30 mouse cellular contexts compared by ENCODE assay signal in the genomic region with DNA sequence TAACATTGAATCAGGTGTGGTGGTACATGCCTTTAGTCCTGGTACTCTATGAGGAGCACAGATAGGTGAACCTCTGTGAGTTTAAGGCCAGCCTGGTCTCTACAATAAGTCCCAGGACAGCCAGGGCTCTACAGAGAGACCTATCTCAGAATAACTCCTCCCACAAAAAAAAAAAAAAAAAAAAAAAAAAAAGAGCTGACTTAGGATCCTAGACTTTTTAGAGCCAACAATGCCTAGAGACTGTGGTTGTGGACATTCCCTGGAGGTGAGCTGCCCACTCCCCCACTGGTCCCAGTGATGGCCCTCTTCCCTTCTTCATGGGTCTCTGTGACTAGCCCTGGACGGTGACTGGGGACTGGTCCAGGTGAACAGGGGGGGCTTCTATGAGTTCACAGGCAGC. TPM values are rescaled to one million over a fixed set of nuclear protein-coding genes. Genes with fewer than 3 reads are reported as not detected.
DNase-seq lines count a peak whose midpoint lies in the region; ATAC-seq and TF ChIP-seq lines count a peak whose summit lies in the region.
"Had no signal": no experiment of that assay in that cellular context is flagged by ENCODE, and none has a peak within 500 bp of the region (broad histone marks: within the 10 kb centered on the region; RNA-seq: fewer than 3 reads in every experiment).

No protein-coding gene starts in this region.

- H3K4me2 ChIP-seq in midbrain, embryonic 11.5 days, result no peak overlapping the region
- H3K4me2 ChIP-seq in midbrain, postnatal 0 days (ENCODE audit: low read depth, low read length, poor library complexity, severe bottlenecking), result no peak overlapping the region
- no peak overlapping the region for H3K4me2 ChIP-seq in liver, embryonic 14.5 days (ENCODE audit: low read depth)
- H3K4me2 ChIP-seq in liver, postnatal 0 days (ENCODE audit: low read depth, low read length), result no peak overlapping the region
- no peak overlapping the region for H3K4me2 ChIP-seq in forebrain, embryonic 16.5 days (ENCODE audit: low read length)
- H3K4me2 ChIP-seq: embryonic facial prominence, embryonic 13.5 days; forebrain, embryonic 12.5 days; forebrain, embryonic 15.5 days; heart, embryonic 12.5 days; heart, embryonic 15.5 days; hindbrain, embryonic 14.5 days had no signal

- peaks cover 25% of the 10 kb centered on the region for H3K36me3 ChIP-seq in midbrain, embryonic 11.5 days (ENCODE audit: control insufficient read depth, insufficient read depth, low read length)
- H3K36me3 ChIP-seq in midbrain, postnatal 0 days (ENCODE audit: insufficient read depth, low read length), result peaks cover 66% of the 10 kb centered on the region
- peaks cover 20 to 22% of the 10 kb centered on the region in 2 experiments for H3K36me3 ChIP-seq in MEL (ENCODE audit: control insufficient read depth in 1 of 2, insufficient read depth in 2 of 2, low read length in 2 of 2)
- peaks cover 67% of the 10 kb centered on the region for H3K36me3 ChIP-seq in liver, embryonic 14.5 days (replicated peaks; ENCODE audit: control insufficient read depth, insufficient read depth, low read depth)
- peaks cover 60% of the 10 kb centered on the region for H3K36me3 ChIP-seq in liver, postnatal 0 days (replicated peaks; ENCODE audit: insufficient read depth, low read length)
- H3K36me3 ChIP-seq in forebrain, embryonic 16.5 days (ENCODE audit: control insufficient read depth, insufficient read depth), result peaks cover 25% of the 10 kb centered on the region

- WGBS in midbrain, embryonic 11.5 days, result 94% methylated on average over 1 of the region's 1 CpGs
- WGBS in midbrain, postnatal 0 days, result 100% methylated on average over 1 of the region's 1 CpGs
- WGBS in liver, embryonic 14.5 days (ENCODE audit: insufficient replicate concordance), result 81% methylated on average over 1 of the region's 1 CpGs
- WGBS in liver, postnatal 0 days (ENCODE audit: insufficient replicate concordance), result 86% methylated on average over 1 of the region's 1 CpGs
- WGBS in forebrain, embryonic 16.5 days, result 100% methylated on average over 1 of the region's 1 CpGs

- no peak overlapping the region for H3K9ac ChIP-seq in midbrain, embryonic 11.5 days (ENCODE audit: low read length)
- no peak overlapping the region for H3K9ac ChIP-seq in midbrain, postnatal 0 days (replicated peaks; ENCODE audit: low read length, poor library complexity, severe bottlenecking)
- H3K9ac ChIP-seq in MEL (ENCODE audit: control insufficient read depth, low read depth, low read length, poor library complexity, severe bottlenecking), result no peak overlapping the region
- H3K9ac ChIP-seq in liver, embryonic 14.5 days (replicated peaks), result peak overlapping the region; percentile 29; the same call in 1 of the 2 replicates
- no peak overlapping the region for H3K9ac ChIP-seq in liver, postnatal 0 days (replicated peaks)
- H3K9ac ChIP-seq in forebrain, embryonic 16.5 days (replicated peaks; ENCODE audit: low read depth, low read length), result no peak overlapping the region
- H3K9ac ChIP-seq: forebrain, embryonic 12.5 days; forebrain, embryonic 15.5 days; heart, embryonic 12.5 days; heart, embryonic 15.5 days; hindbrain, embryonic 14.5 days had no signal

- no peak for ATAC-seq in midbrain, embryonic 11.5 days (ENCODE audit: low FRiP score)
- no peak for ATAC-seq in midbrain, postnatal 0 days (ENCODE audit: low FRiP score)
- no peak for ATAC-seq in liver, embryonic 14.5 days (ENCODE audit: insufficient read depth)
- no peak for ATAC-seq in liver, postnatal 0 days
- no peak for ATAC-seq in forebrain, embryonic 16.5 days
- ATAC-seq: CD4-positive, CD25-positive, alpha-beta regulatory T cell, adult 4 months; forebrain, embryonic 15.5 days; hindbrain, postnatal 0 days had no signal

- H3K27ac ChIP-seq in midbrain, embryonic 11.5 days (ENCODE audit: low read depth, low read length), result no peak overlapping the region
- no peak overlapping the region for H3K27ac ChIP-seq in midbrain, postnatal 0 days (ENCODE audit: low read depth, low read length)
- no peak overlapping the region for H3K27ac ChIP-seq in MEL (ENCODE audit: control insufficient read depth, low read depth, low read length)
- H3K27ac ChIP-seq in liver, embryonic 14.5 days, result peak overlapping the region; percentile 99
- peak overlapping the region; percentile 18; the same call in 1 of the 2 replicates for H3K27ac ChIP-seq in liver, postnatal 0 days (ENCODE audit: low read depth)
- H3K27ac ChIP-seq in forebrain, embryonic 16.5 days (ENCODE audit: low read length), result no peak overlapping the region
- H3K27ac ChIP-seq: embryonic facial prominence, embryonic 10.5 days; embryonic facial prominence, embryonic 13.5 days; forebrain, embryonic 12.5 days; forebrain, embryonic 15.5 days; heart, embryonic 15.5 days; hindbrain, embryonic 14.5 days; hindbrain, postnatal 0 days had no signal

- no peak for TF ChIP-seq CTCF in midbrain, postnatal 0 days (IDR thresholded peaks at IDR 0.05)
- no peak for TF ChIP-seq CTCF in MEL (IDR thresholded peaks at IDR 0.05 in 2 of 3, conservative IDR thresholded peaks at IDR 0.05 in 1 of 3; ENCODE audit: control insufficient read depth in 1 of 3, insufficient read depth in 1 of 3, low read depth in 2 of 3, low read length in 3 of 3, poor library complexity in 1 of 3, severe bottlenecking in 1 of 3)
- no peak for TF ChIP-seq CTCF in liver, embryonic 14.5 days (IDR thresholded peaks at IDR 0.05; ENCODE audit: low read depth)
- no peak for TF ChIP-seq CTCF in liver, postnatal 0 days (IDR thresholded peaks at IDR 0.05; ENCODE audit: low read depth)

- no peak for TF ChIP-seq POLR2A in MEL (IDR thresholded peaks at IDR 0.05; ENCODE audit: control insufficient read depth in 1 of 2, insufficient read depth in 1 of 2, low read depth in 1 of 2, low read length in 2 of 2, poor library complexity in 1 of 2)

- no peak overlapping the region for H3K4me3 ChIP-seq in midbrain, embryonic 11.5 days (ENCODE audit: low read depth, low read length)
- H3K4me3 ChIP-seq in midbrain, postnatal 0 days (ENCODE audit: low read depth, low read length), result no peak overlapping the region
- no peak overlapping the region for H3K4me3 ChIP-seq in MEL (ENCODE audit: control insufficient read depth in 1 of 2, insufficient read depth in 1 of 2, low read depth in 2 of 2, low read length in 2 of 2)
- no peak overlapping the region for H3K4me3 ChIP-seq in liver, embryonic 14.5 days (ENCODE audit: insufficient read depth in 1 of 2, low read depth in 2 of 2, low read length in 2 of 2)
- no peak overlapping the region for H3K4me3 ChIP-seq in liver, postnatal 0 days (ENCODE audit: low read depth, low read length)
- no peak overlapping the region for H3K4me3 ChIP-seq in forebrain, embryonic 16.5 days (replicated peaks; ENCODE audit: low read length)
- H3K4me3 ChIP-seq: embryonic facial prominence, embryonic 10.5 days; embryonic facial prominence, embryonic 13.5 days; erythroblast, embryonic 14.5 days; forebrain, embryonic 12.5 days; forebrain, embryonic 15.5 days; heart, embryonic 12.5 days; heart, embryonic 15.5 days had no signal

- no peak for TF ChIP-seq EP300 in MEL (IDR thresholded peaks at IDR 0.05; ENCODE audit: low read depth in 1 of 2, low read length in 2 of 2)
- no peak for TF ChIP-seq EP300 in liver, embryonic 14.5 days (IDR thresholded peaks at IDR 0.05; ENCODE audit: low read depth)
- no peak for TF ChIP-seq EP300 in liver, postnatal 0 days (IDR thresholded peaks at IDR 0.05; ENCODE audit: low read depth)

- DNase-seq in midbrain, embryonic 11.5 days (ENCODE audit: low spot score, missing footprints), result peak; percentile 8
- no peak for DNase-seq in midbrain, postnatal 0 days (ENCODE audit: low spot score)
- no peak for DNase-seq in MEL (ENCODE audit: low read depth, low spot score)
- DNase-seq in liver, embryonic 14.5 days (ENCODE audit: low read depth in 3 of 3, low spot score in 3 of 3), result no peak
- no peak for DNase-seq in liver, postnatal 0 days
- no peak for DNase-seq in urinary bladder, postnatal 36 days (ENCODE audit: low spot score in 2 of 2)
- no peak for DNase-seq in gastrocnemius, postnatal 14 days
- DNase-seq: adrenal gland, adult 2 months; adrenal gland, postnatal 14 days; cerebellum, adult 11-12 months; cerebellum, adult 8-10 months; cerebellum, postnatal 10 days; cerebellum, postnatal 36 days; embryo, embryonic 11 days; gastrocnemius, postnatal 10 days; heart, adult 11 months; heart, postnatal 14 days; heart, postnatal 4 days had no signal

- H3K4me1 ChIP-seq in midbrain, embryonic 11.5 days (ENCODE audit: control insufficient read depth, insufficient read depth, low read length), result no peaks in the 10 kb centered on the region
- no peaks in the 10 kb centered on the region for H3K4me1 ChIP-seq in midbrain, postnatal 0 days (ENCODE audit: insufficient read depth, low read length)
- H3K4me1 ChIP-seq in MEL (ENCODE audit: control insufficient read depth in 1 of 2, insufficient read depth in 2 of 2, low read length in 2 of 2), result peaks cover 12 to 21% of the 10 kb centered on the region in 2 experiments
- H3K4me1 ChIP-seq in liver, embryonic 14.5 days (replicated peaks; ENCODE audit: control insufficient read depth in 2 of 2, insufficient read depth in 2 of 2, low read length in 1 of 2), result peaks cover 45 to 48% of the 10 kb centered on the region in 2 experiments
- peaks cover 38% of the 10 kb centered on the region for H3K4me1 ChIP-seq in liver, postnatal 0 days (ENCODE audit: insufficient read depth)
- H3K4me1 ChIP-seq in forebrain, embryonic 16.5 days (replicated peaks; ENCODE audit: control insufficient read depth, insufficient read depth, low read length), result no peaks in the 10 kb centered on the region
- H3K4me1 ChIP-seq: embryonic facial prominence, embryonic 10.5 days; embryonic facial prominence, embryonic 13.5 days; forebrain, embryonic 12.5 days; forebrain, embryonic 15.5 days; heart, embryonic 15.5 days had no signal

- H3K27me3 ChIP-seq in midbrain, embryonic 11.5 days (ENCODE audit: control insufficient read depth, insufficient read depth, low read length), result no peaks in the 10 kb centered on the region
- H3K27me3 ChIP-seq in midbrain, postnatal 0 days (ENCODE audit: insufficient read depth, low read length), result no peaks in the 10 kb centered on the region
- H3K27me3 ChIP-seq in MEL (ENCODE audit: control insufficient read depth in 1 of 2, insufficient read depth in 2 of 2, low read length in 2 of 2), result no peaks in the 10 kb centered on the region
- no peaks in the 10 kb centered on the region for H3K27me3 ChIP-seq in liver, embryonic 14.5 days (ENCODE audit: control insufficient read depth, insufficient read depth, low read length)
- no peaks in the 10 kb centered on the region for H3K27me3 ChIP-seq in liver, postnatal 0 days (ENCODE audit: insufficient read depth, low read length)
- no peaks in the 10 kb centered on the region for H3K27me3 ChIP-seq in forebrain, embryonic 16.5 days (replicated peaks; ENCODE audit: control insufficient read depth, insufficient read depth, low read length)
- H3K27me3 ChIP-seq: embryonic facial prominence, embryonic 13.5 days; forebrain, embryonic 12.5 days; forebrain, embryonic 15.5 days; heart, embryonic 12.5 days; heart, embryonic 15.5 days had no signal

- intact Hi-C loops in gastrocnemius, postnatal 14 days (cut with DNase I; ENCODE audit: low total_unique reads), result no loop called here

- H3K9me3 ChIP-seq in midbrain, embryonic 11.5 days (ENCODE audit: control insufficient read depth, low read length), result no peaks in the 10 kb centered on the region
- no peaks in the 10 kb centered on the region for H3K9me3 ChIP-seq in midbrain, postnatal 0 days (ENCODE audit: low read length)
- H3K9me3 ChIP-seq in MEL (replicated peaks; ENCODE audit: insufficient read depth, low read length), result no peaks in the 10 kb centered on the region
- no peaks in the 10 kb centered on the region for H3K9me3 ChIP-seq in liver, embryonic 14.5 days (ENCODE audit: control insufficient read depth, low read length)
- no peaks in the 10 kb centered on the region for H3K9me3 ChIP-seq in liver, postnatal 0 days (ENCODE audit: low read length)
- no peaks in the 10 kb centered on the region for H3K9me3 ChIP-seq in forebrain, embryonic 16.5 days (ENCODE audit: control insufficient read depth, low read length)
- H3K9me3 ChIP-seq: embryonic facial prominence, embryonic 10.5 days; embryonic facial prominence, embryonic 13.5 days; forebrain, embryonic 12.5 days; forebrain, embryonic 15.5 days; G1E; heart, embryonic 12.5 days; heart, embryonic 15.5 days had no signal

- no peak for TF ChIP-seq RAD21 in MEL (IDR thresholded peaks at IDR 0.05; ENCODE audit: low read depth, low read length)

- no peaks in the 10 kb centered on the region for H3K79me2 ChIP-seq in MEL (ENCODE audit: control insufficient read depth, insufficient read depth, low read length, poor library complexity)

RNA-seq across cellular contexts. Expression of gene Dnajc11, which starts 22.3 kb away (rescaled TPM):
- polyA plus RNA-seq in midbrain, embryonic 11.5 days (2014; fragmentation: Nextera tagmentation; extraction: Ambion mirVana), result 79.3 and 86.8 TPM in 2 replicates
- 83.2 and 88.5 TPM in 2 replicates for total RNA-seq in midbrain, postnatal 0 days (2014; rRNA removed)
- polyA plus RNA-seq in midbrain, postnatal 0 days (2015; fragmentation: Nextera tagmentation; extraction: Ambion mirVana), result 73.7 and 75.9 TPM in 2 replicates
- total RNA-seq in MEL (2012; rRNA removed), result 109 and 128 TPM in 2 replicates
- 100 to 1,000 TPM; 157 to 278 TPM for polyA plus RNA-seq in MEL (2012; ENCODE audit: insufficient read depth in 1 of 2, insufficient read length in 2 of 2, low read depth in 1 of 2, low replicate concordance in 2 of 2, missing spikeins in 1 of 2)
- polyA plus RNA-seq in liver, embryonic 14.5 days (2012; rRNA removed), result 32.9 and 34.4 TPM in 2 replicates
- 32.9 and 42.2 TPM in 2 replicates for polyA plus RNA-seq in liver, embryonic 14.5 days (2014; fragmentation: Nextera tagmentation; extraction: Ambion mirVana)
- 28.8 and 29.2 TPM in 2 replicates for polyA plus RNA-seq in liver, postnatal 0 days (2015; fragmentation: Nextera tagmentation; extraction: Ambion mirVana)
- 10 to 100 TPM; 66.1 to 75.2 TPM for total RNA-seq in gastrocnemius, postnatal 14 days (2021)
- polyA plus RNA-seq in forebrain, embryonic 16.5 days (2015; fragmentation: Nextera tagmentation; extraction: Ambion mirVana), result 84.2 and 89.8 TPM in 2 replicates

RNA-seq across cellular contexts. Expression of gene Thap3, which starts 33.0 kb away (rescaled TPM):
- 21.9 and 24.6 TPM in 2 replicates for polyA plus RNA-seq in midbrain, embryonic 11.5 days (2014; fragmentation: Nextera tagmentation; extraction: Ambion mirVana)
- total RNA-seq in midbrain, postnatal 0 days (2014; rRNA removed), result 13.8 and 21.1 TPM in 2 replicates
- polyA plus RNA-seq in midbrain, postnatal 0 days (2015; fragmentation: Nextera tagmentation; extraction: Ambion mirVana), result 42.7 and 45.7 TPM in 2 replicates
- total RNA-seq in MEL (2012; rRNA removed), result 12.0 and 13.7 TPM in 2 replicates
- polyA plus RNA-seq in MEL (2012; ENCODE audit: insufficient read depth in 1 of 2, insufficient read length in 2 of 2, low read depth in 1 of 2, low replicate concordance in 2 of 2, missing spikeins in 1 of 2), result 10 to 100 TPM in 1 of 2 experiments, not detected in 1; 17.2 TPM
- polyA plus RNA-seq in liver, embryonic 14.5 days (2012; rRNA removed), result 4.8 and 5.0 TPM in 2 replicates
- 4.5 and 5.2 TPM in 2 replicates for polyA plus RNA-seq in liver, embryonic 14.5 days (2014; fragmentation: Nextera tagmentation; extraction: Ambion mirVana)
- 5.7 and 6.8 TPM in 2 replicates for polyA plus RNA-seq in liver, postnatal 0 days (2015; fragmentation: Nextera tagmentation; extraction: Ambion mirVana)
- 10 to 100 TPM; 28.0 to 32.2 TPM for total RNA-seq in gastrocnemius, postnatal 14 days (2021)
- polyA plus RNA-seq in forebrain, embryonic 16.5 days (2015; fragmentation: Nextera tagmentation; extraction: Ambion mirVana), result 32.7 and 42.7 TPM in 2 replicates

RNA-seq across cellular contexts. Expression of gene Phf13, which starts 40.3 kb away (rescaled TPM):
- polyA plus RNA-seq in midbrain, embryonic 11.5 days (2014; fragmentation: Nextera tagmentation; extraction: Ambion mirVana), result 21.5 and 22.9 TPM in 2 replicates
- total RNA-seq in midbrain, postnatal 0 days (2014; rRNA removed), result 17.2 and 18.3 TPM in 2 replicates
- polyA plus RNA-seq in midbrain, postnatal 0 days (2015; fragmentation: Nextera tagmentation; extraction: Ambion mirVana), result 16.6 and 17.1 TPM in 2 replicates
- total RNA-seq in MEL (2012; rRNA removed), result 2.0 and 3.2 TPM in 2 replicates
- polyA plus RNA-seq in MEL (2012; ENCODE audit: insufficient read depth in 1 of 2, insufficient read length in 2 of 2, low read depth in 1 of 2, low replicate concordance in 2 of 2, missing spikeins in 1 of 2), result 1 to 10 TPM in 1 of 2 experiments, not detected in 1; 6.6 TPM
- 2.8 and 2.9 TPM in 2 replicates for polyA plus RNA-seq in liver, embryonic 14.5 days (2012; rRNA removed)
- polyA plus RNA-seq in liver, embryonic 14.5 days (2014; fragmentation: Nextera tagmentation; extraction: Ambion mirVana), result 3.7 and 5.2 TPM in 2 replicates
- polyA plus RNA-seq in liver, postnatal 0 days (2015; fragmentation: Nextera tagmentation; extraction: Ambion mirVana), result 3.6 and 4.1 TPM in 2 replicates
- total RNA-seq in gastrocnemius, postnatal 14 days (2021), result 1 to 10 TPM; 4.1 to 4.4 TPM
- 20.5 and 21.8 TPM in 2 replicates for polyA plus RNA-seq in forebrain, embryonic 16.5 days (2015; fragmentation: Nextera tagmentation; extraction: Ambion mirVana)

RNA-seq across cellular contexts. Expression of gene Klhl21, which starts 52.8 kb away (rescaled TPM):
- 2.0 and 2.6 TPM in 2 replicates for polyA plus RNA-seq in midbrain, embryonic 11.5 days (2014; fragmentation: Nextera tagmentation; extraction: Ambion mirVana)
- total RNA-seq in midbrain, postnatal 0 days (2014; rRNA removed), result 9.0 and 13.2 TPM in 2 replicates
- 3.5 and 4.1 TPM in 2 replicates for polyA plus RNA-seq in midbrain, postnatal 0 days (2015; fragmentation: Nextera tagmentation; extraction: Ambion mirVana)
- 17.5 and 18.0 TPM in 2 replicates for total RNA-seq in MEL (2012; rRNA removed)
- polyA plus RNA-seq in MEL (2012; ENCODE audit: insufficient read depth in 1 of 2, insufficient read length in 2 of 2, low read depth in 1 of 2, low replicate concordance in 2 of 2, missing spikeins in 1 of 2), result 10 to 100 TPM in 1 of 2 experiments, not detected in 1; 22.5 TPM
- 4.4 and 5.3 TPM in 2 replicates for polyA plus RNA-seq in liver, embryonic 14.5 days (2012; rRNA removed)
- polyA plus RNA-seq in liver, embryonic 14.5 days (2014; fragmentation: Nextera tagmentation; extraction: Ambion mirVana), result 2.3 and 2.8 TPM in 2 replicates
- polyA plus RNA-seq in liver, postnatal 0 days (2015; fragmentation: Nextera tagmentation; extraction: Ambion mirVana), result 4.2 TPM in 2 replicates
- 10 to 100 TPM; 26.9 to 31.8 TPM for total RNA-seq in gastrocnemius, postnatal 14 days (2021)
- 2.9 and 3.6 TPM in 2 replicates for polyA plus RNA-seq in forebrain, embryonic 16.5 days (2015; fragmentation: Nextera tagmentation; extraction: Ambion mirVana)

Comparison
In these comparisons a context has a peak if more than half of its experiments do, and no peak if none do; other contexts are left out.
1. H3K27ac ChIP-seq: peak in liver, embryonic 14.5 days (single experiment) and liver, postnatal 0 days (single experiment); none in midbrain, embryonic 11.5 days (single experiment), midbrain, postnatal 0 days (single experiment), MEL (single experiment) and forebrain, embryonic 16.5 days (single experiment).